ENCODE assay signal across 8 mouse cellular contexts in the genomic region with DNA sequence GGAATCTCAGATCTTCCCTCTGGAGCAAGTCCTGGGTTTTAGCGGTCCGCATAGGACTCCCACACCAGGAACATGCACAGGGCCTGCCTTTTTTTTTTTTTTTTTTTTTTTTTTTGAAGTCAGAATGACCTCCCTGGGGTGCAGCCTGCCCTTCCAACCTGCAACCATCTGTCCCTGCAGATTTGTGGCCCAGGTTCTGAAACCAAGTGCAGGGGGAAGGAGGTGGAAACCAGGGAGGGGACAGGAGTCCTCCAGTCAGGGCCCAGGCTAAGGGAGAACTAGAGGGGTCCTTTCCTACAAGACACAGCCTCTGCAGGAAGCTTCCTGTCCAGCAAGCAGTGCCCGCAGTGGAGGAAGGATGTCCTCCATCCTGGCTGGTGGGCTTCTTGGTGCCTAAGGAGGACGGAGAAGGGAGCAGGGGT. TPM values are rescaled to one million over a fixed set of nuclear protein-coding genes. Genes with fewer than 3 reads are reported as not detected.
DNase-seq lines count a peak whose midpoint lies in the region; ATAC-seq and TF ChIP-seq lines count a peak whose summit lies in the region.

No protein-coding gene starts in this region.

- peak overlapping the region; percentile 94 for H3K9ac ChIP-seq in forebrain, postnatal 0 days
- H3K9ac ChIP-seq in liver, embryonic 12.5 days, result peak overlapping the region; percentile 78

- ATAC-seq in forebrain, postnatal 0 days, result peak; percentile 9
- no peak; the same call in 1 of the 2 replicates for ATAC-seq in liver, embryonic 12.5 days
- no peak for ATAC-seq in inflammation-experienced regulatory T-cells, adult 6 months

- peak overlapping the region; percentile 80 for H3K4me3 ChIP-seq in lung, adult 2 months (replicated peaks; ENCODE audit: extremely low read depth, low read depth, low read length)
- peak overlapping the region; percentile 92 for H3K4me3 ChIP-seq in forebrain, postnatal 0 days (ENCODE audit: low read depth, low read length)
- peak overlapping the region; percentile 69 for H3K4me3 ChIP-seq in liver, embryonic 12.5 days

- DNase-seq in lung, adult 2 months, result no peak
- DNase-seq in lung, postnatal 14 days, result no peak
- peak; percentile 73 for DNase-seq in cerebellum, adult 11 months
- peak; percentile 31 for DNase-seq in forebrain, postnatal 0 days
- DNase-seq in c-Kit-positive CD71-positive TER-119-positive erythroid progenitor cells, embryonic 14.5 days (ENCODE audit: low spot score), result no peak
- DNase-seq in thymus, postnatal 14 days, result no peak

- no peaks in the 10 kb centered on the region for H3K27me3 ChIP-seq in forebrain, postnatal 0 days (ENCODE audit: insufficient read depth, low read length)
- H3K27me3 ChIP-seq in liver, embryonic 12.5 days (replicated peaks), result peaks cover 12% of the 10 kb centered on the region

- H3K27ac ChIP-seq in forebrain, postnatal 0 days (ENCODE audit: low read depth, low read length), result peak overlapping the region; percentile 91
- no peak overlapping the region for H3K27ac ChIP-seq in liver, embryonic 12.5 days

- H3K4me1 ChIP-seq in lung, adult 2 months (ENCODE audit: control insufficient read depth, insufficient read depth, low read length), result peaks cover 18% of the 10 kb centered on the region; the same call in 1 of the 2 replicates
- peaks cover 14% of the 10 kb centered on the region for H3K4me1 ChIP-seq in forebrain, postnatal 0 days (ENCODE audit: insufficient read depth)
- peaks cover 34% of the 10 kb centered on the region for H3K4me1 ChIP-seq in liver, embryonic 12.5 days

- TF ChIP-seq POLR2A in lung, adult 2 months (IDR thresholded peaks at IDR 0.05; ENCODE audit: borderline replicate concordance, extremely low read depth, low read depth, low read length), result no peak

- H3K9me3 ChIP-seq in forebrain, postnatal 0 days (ENCODE audit: low read length), result no peaks in the 10 kb centered on the region
- H3K9me3 ChIP-seq in liver, embryonic 12.5 days (replicated peaks), result no peaks in the 10 kb centered on the region

- 16% methylated on average over 4 of the region's 4 CpGs for WGBS in lung, adult 2 months
- whole genome bisulfite sequencing in forebrain, postnatal 0 days, result 12% methylated on average over 4 of the region's 4 CpGs
- whole genome bisulfite sequencing in liver, embryonic 12.5 days (ENCODE audit: insufficient replicate concordance), result 30% methylated on average over 4 of the region's 4 CpGs

- H3K36me3 ChIP-seq in forebrain, postnatal 0 days (ENCODE audit: insufficient read depth), result peaks cover 19% of the 10 kb centered on the region
- peaks cover 21% of the 10 kb centered on the region for H3K36me3 ChIP-seq in liver, embryonic 12.5 days

- peak overlapping the region; percentile 74 for H3K4me2 ChIP-seq in forebrain, postnatal 0 days (ENCODE audit: low read depth)
- H3K4me2 ChIP-seq in liver, embryonic 12.5 days, result peak overlapping the region; percentile 95

- no peak for TF ChIP-seq CTCF in lung, adult 2 months (IDR thresholded peaks at IDR 0.05; ENCODE audit: insufficient read depth, low read length)
- no peak for TF ChIP-seq CTCF in forebrain, postnatal 0 days (IDR thresholded peaks at IDR 0.05; ENCODE audit: low read depth)

RNA-seq across cellular contexts. Expression of a gene that starts 0.8 kb away (rescaled TPM):
- 163 TPM in 2 replicates for polyA plus RNA-seq in lung, adult 2 months (2012; rRNA removed)
- total RNA-seq in forebrain, postnatal 0 days (2014; rRNA removed), result 142 and 160 TPM in 2 replicates
- polyA plus RNA-seq in forebrain, postnatal 0 days (2015; fragmentation: Nextera tagmentation; extraction: Ambion mirVana), result 70.5 and 93.0 TPM in 2 replicates
- 7.7 and 8.0 TPM in 2 replicates for polyA plus RNA-seq in liver, embryonic 12.5 days (2016; fragmentation: Nextera tagmentation; extraction: Ambion mirVana)
- 1 to 10 TPM in 2 of 3 experiments, under 1 TPM in 1; 0.70 to 5.4 (median 3.3) TPM for polyA plus RNA-seq in inflammation-experienced regulatory T-cells, adult 6 months (2017; shearing (Covaris generic))

RNA-seq across cellular contexts. Expression of a gene that starts 7.3 kb away (rescaled TPM):
- 95.7 and 110 TPM in 2 replicates for polyA plus RNA-seq in lung, adult 2 months (2012; rRNA removed)
- total RNA-seq in forebrain, postnatal 0 days (2014; rRNA removed), result 49.8 and 65.6 TPM in 2 replicates
- polyA plus RNA-seq in forebrain, postnatal 0 days (2015; fragmentation: Nextera tagmentation; extraction: Ambion mirVana), result 160 and 167 TPM in 2 replicates
- 159 and 163 TPM in 2 replicates for polyA plus RNA-seq in liver, embryonic 12.5 days (2016; fragmentation: Nextera tagmentation; extraction: Ambion mirVana)
- 100 to 1,000 TPM; 193 to 230 (median 222) TPM for polyA plus RNA-seq in inflammation-experienced regulatory T-cells, adult 6 months (2017; shearing (Covaris generic))

RNA-seq across cellular contexts. Expression of a gene that starts 7.7 kb away (rescaled TPM):
- polyA plus RNA-seq in lung, adult 2 months (2012; rRNA removed), result 63.9 and 71.2 TPM in 2 replicates
- total RNA-seq in forebrain, postnatal 0 days (2014; rRNA removed), result 89.7 and 93.8 TPM in 2 replicates
- 88.6 and 93.4 TPM in 2 replicates for polyA plus RNA-seq in forebrain, postnatal 0 days (2015; fragmentation: Nextera tagmentation; extraction: Ambion mirVana)
- polyA plus RNA-seq in liver, embryonic 12.5 days (2016; fragmentation: Nextera tagmentation; extraction: Ambion mirVana), result 24.5 and 26.8 TPM in 2 replicates
- polyA plus RNA-seq in inflammation-experienced regulatory T-cells, adult 6 months (2017; shearing (Covaris generic)), result 10 to 100 TPM; 10.3 to 12.8 (median 12.2) TPM

RNA-seq across cellular contexts. Expression of a gene that starts 7.8 kb away (rescaled TPM):
- 243 and 295 TPM in 2 replicates for polyA plus RNA-seq in lung, adult 2 months (2012; rRNA removed)
- total RNA-seq in forebrain, postnatal 0 days (2014; rRNA removed), result 45.3 and 52.9 TPM in 2 replicates
- 34.2 and 41.2 TPM in 2 replicates for polyA plus RNA-seq in forebrain, postnatal 0 days (2015; fragmentation: Nextera tagmentation; extraction: Ambion mirVana)
- polyA plus RNA-seq in liver, embryonic 12.5 days (2016; fragmentation: Nextera tagmentation; extraction: Ambion mirVana), result 10.2 and 13.2 TPM in 2 replicates
- 10 to 100 TPM in 1 of 3 experiments, 1 to 10 TPM in 2; 4.9 to 13.7 (median 8.7) TPM for polyA plus RNA-seq in inflammation-experienced regulatory T-cells, adult 6 months (2017; shearing (Covaris generic))

RNA-seq across cellular contexts. Expression of a gene that starts 18.1 kb away (rescaled TPM):
- 1.8 and 2.4 TPM in 2 replicates for polyA plus RNA-seq in lung, adult 2 months (2012; rRNA removed)
- total RNA-seq in forebrain, postnatal 0 days (2014; rRNA removed), result 1.8 and 4.6 TPM in 2 replicates
- 0.08 and 0.48 TPM in 2 replicates for polyA plus RNA-seq in forebrain, postnatal 0 days (2015; fragmentation: Nextera tagmentation; extraction: Ambion mirVana)
- 0.24 and 0.47 TPM in 2 replicates for polyA plus RNA-seq in liver, embryonic 12.5 days (2016; fragmentation: Nextera tagmentation; extraction: Ambion mirVana)
- 1 to 10 TPM in 1 of 3 experiments, under 1 TPM in 2; 0.26 to 1.1 (median 0.46) TPM for polyA plus RNA-seq in inflammation-experienced regulatory T-cells, adult 6 months (2017; shearing (Covaris generic))

Comparison
In these comparisons a context has a peak if more than half of its experiments do, and no peak if none do; other contexts are left out.
1. DNase-seq: peak in cerebellum, adult 11 months (single experiment) and forebrain, postnatal 0 days (single experiment); none in lung, adult 2 months (single experiment), lung, postnatal 14 days (single experiment), c-Kit-positive CD71-positive TER-119-positive erythroid progenitor cells, embryonic 14.5 days (single experiment) and thymus, postnatal 14 days (single experiment).
2. Peak in every context shown above with its lines, with median percentiles within 50 percentile points of each other: H3K4me3 ChIP-seq.